ENCODE assay signal across 8 mouse cellular contexts in the genomic region with DNA sequence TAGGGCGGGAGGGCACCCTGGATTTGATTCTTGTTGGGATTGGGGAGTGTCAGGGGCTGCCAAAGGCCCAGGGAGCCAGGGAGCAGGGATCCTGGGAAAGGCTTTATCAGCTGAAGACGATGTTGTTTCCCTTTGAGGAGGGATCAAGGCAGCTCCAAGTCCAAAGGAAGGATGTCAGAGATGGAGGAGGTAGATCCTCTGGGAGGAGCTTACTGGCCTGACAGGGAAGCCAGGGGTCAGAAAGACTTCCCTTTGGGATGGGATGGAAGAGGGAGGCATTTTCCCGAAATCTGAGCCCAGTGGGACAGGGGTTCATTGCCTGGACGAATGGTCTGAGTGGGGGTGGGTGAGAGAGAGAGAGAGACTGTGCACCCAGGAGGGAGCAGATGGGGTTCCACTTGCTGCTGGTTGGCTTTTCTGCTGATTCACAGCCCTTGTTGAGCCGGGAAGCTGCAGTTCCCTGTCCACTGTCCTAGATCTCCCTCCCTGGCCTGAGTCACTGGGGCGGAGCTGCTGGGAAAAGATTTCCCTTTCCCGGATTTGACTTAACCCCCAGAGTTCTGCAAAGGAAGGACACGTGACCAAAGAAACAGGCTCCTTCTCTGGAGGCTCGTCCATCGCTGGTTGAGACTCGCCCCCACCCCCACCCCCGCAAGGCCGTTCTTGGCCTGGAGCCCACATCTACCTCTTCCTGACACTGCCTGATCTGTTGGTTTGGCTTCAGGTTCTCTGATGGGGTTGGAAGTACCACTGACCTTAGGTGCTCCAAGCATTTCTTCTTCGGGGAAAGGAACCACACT. TPM values are rescaled to one million over a fixed set of nuclear protein-coding genes. Genes with fewer than 3 reads are reported as not detected.
DNase-seq lines count a peak whose midpoint lies in the region; ATAC-seq and TF ChIP-seq lines count a peak whose summit lies in the region.

No protein-coding gene starts in this region.

- WGBS in hindbrain, embryonic 16.5 days: 13% methylated on average over 14 of the region's 14 CpGs
- WGBS in liver, embryonic 12.5 days (ENCODE audit: insufficient replicate concordance): 10% methylated on average over 14 of the region's 14 CpGs
- 15% methylated on average over 14 of the region's 14 CpGs for WGBS in neural tube, embryonic 15.5 days

- DNase-seq in frontal cortex, postnatal 10 days (ENCODE audit: low spot score in 2 of 2): no peak
- peak; percentile 84 for DNase-seq in Muller cell, postnatal 12 days (ENCODE audit: inconsistent ontology term)
- DNase-seq in gastrocnemius, adult 2 months: peak; percentile 77
- DNase-seq in layer of hippocampus, postnatal 10 days (ENCODE audit: low spot score in 2 of 2): no peak

- peaks cover 20% of the 10 kb centered on the region for H3K4me1 ChIP-seq in hindbrain, embryonic 16.5 days (ENCODE audit: control insufficient read depth, insufficient read depth, low read depth, low read length)
- peaks cover 70% of the 10 kb centered on the region for H3K4me1 ChIP-seq in liver, embryonic 12.5 days
- peaks cover 36% of the 10 kb centered on the region for H3K4me1 ChIP-seq in neural tube, embryonic 15.5 days

- H3K4me2 ChIP-seq in hindbrain, embryonic 16.5 days (ENCODE audit: low read length): peak overlapping the region; percentile 2
- peak overlapping the region; percentile 44 for H3K4me2 ChIP-seq in liver, embryonic 12.5 days
- peak overlapping the region; percentile 32 for H3K4me2 ChIP-seq in neural tube, embryonic 15.5 days

- H3K27me3 ChIP-seq in hindbrain, embryonic 16.5 days (replicated peaks; ENCODE audit: control insufficient read depth, insufficient read depth, low read length): peaks cover 7% of the 10 kb centered on the region
- 0 out of 2 replicates have a peak, but pooled peaks cover 4% of the 10 kb centered on the region for H3K27me3 ChIP-seq in liver, embryonic 12.5 days (replicated peaks)
- H3K27me3 ChIP-seq in neural tube, embryonic 15.5 days (replicated peaks): no peaks in the 10 kb centered on the region

- H3K9me3 ChIP-seq in hindbrain, embryonic 16.5 days (ENCODE audit: control insufficient read depth, low read length): no peaks in the 10 kb centered on the region
- no peaks in the 10 kb centered on the region for H3K9me3 ChIP-seq in liver, embryonic 12.5 days (replicated peaks)
- H3K9me3 ChIP-seq in neural tube, embryonic 15.5 days (replicated peaks): no peaks in the 10 kb centered on the region

- no peaks in the 10 kb centered on the region for H3K36me3 ChIP-seq in hindbrain, embryonic 16.5 days (ENCODE audit: control insufficient read depth, insufficient read depth, low read length)
- H3K36me3 ChIP-seq in liver, embryonic 12.5 days: peaks cover 26% of the 10 kb centered on the region
- no peaks in the 10 kb centered on the region for H3K36me3 ChIP-seq in neural tube, embryonic 15.5 days

- H3K27ac ChIP-seq in gastrocnemius, adult 2 months: peak overlapping the region; percentile 94
- H3K27ac ChIP-seq in hindbrain, embryonic 16.5 days (ENCODE audit: low read depth, low read length): no peak overlapping the region
- H3K27ac ChIP-seq in liver, embryonic 12.5 days: peak overlapping the region; percentile 32; the same call in 1 of the 2 replicates
- H3K27ac ChIP-seq in neural tube, embryonic 15.5 days (replicated peaks): no peak overlapping the region

- no peak overlapping the region for H3K9ac ChIP-seq in hindbrain, embryonic 16.5 days (ENCODE audit: low read depth, low read length)
- peak overlapping the region; percentile 31; the same call in 1 of the 2 replicates for H3K9ac ChIP-seq in liver, embryonic 12.5 days
- H3K9ac ChIP-seq in neural tube, embryonic 15.5 days (replicated peaks): no peak overlapping the region

- intact Hi-C loops in gastrocnemius, adult 2 months (cut with DNase I): no loop called here

- H3K4me3 ChIP-seq in gastrocnemius, adult 2 months: peak overlapping the region; percentile 94
- no peak overlapping the region for H3K4me3 ChIP-seq in hindbrain, embryonic 16.5 days (ENCODE audit: low read length)
- H3K4me3 ChIP-seq in liver, embryonic 12.5 days: no peak overlapping the region
- H3K4me3 ChIP-seq in neural tube, embryonic 15.5 days (replicated peaks): no peak overlapping the region

- no peak for TF ChIP-seq CTCF in gastrocnemius, adult 2 months (IDR thresholded peaks at IDR 0.05)

- peak; percentile 79 for ATAC-seq in frontal cortex, adult (ENCODE audit: low TSS enrichment)
- no peak; the same call in 1 of the 2 replicates for ATAC-seq in hindbrain, embryonic 16.5 days
- ATAC-seq in liver, embryonic 12.5 days: peak; percentile 27; the same call in 1 of the 2 replicates
- ATAC-seq in neural tube, embryonic 15.5 days (ENCODE audit: low FRiP score): no peak

RNA-seq across cellular contexts. Expression of a gene that starts 5.4 kb away (rescaled TPM):
- total RNA-seq in gastrocnemius, adult 2 months (2021): 10 to 100 TPM; 25.8 to 26.2 TPM
- 15.1 and 18.3 TPM in 2 replicates for polyA plus RNA-seq in hindbrain, embryonic 16.5 days (2015; fragmentation: Nextera tagmentation; extraction: Ambion mirVana)
- 23.0 and 23.4 TPM in 2 replicates for polyA plus RNA-seq in liver, embryonic 12.5 days (2016; fragmentation: Nextera tagmentation; extraction: Ambion mirVana)
- polyA plus RNA-seq in neural tube, embryonic 15.5 days (2015; fragmentation: Nextera tagmentation; extraction: Ambion mirVana): 13.6 and 28.4 TPM in 2 replicates
- 10 to 100 TPM; 12.6 to 13.8 TPM for total RNA-seq in layer of hippocampus, postnatal 10 days (2021)

RNA-seq across cellular contexts. Expression of a gene that starts 26.0 kb away (rescaled TPM):
- not detected for total RNA-seq in gastrocnemius, adult 2 months (2021)
- polyA plus RNA-seq in hindbrain, embryonic 16.5 days (2015; fragmentation: Nextera tagmentation; extraction: Ambion mirVana): 0.30 and 0.41 TPM in 2 replicates
- polyA plus RNA-seq in liver, embryonic 12.5 days (2016; fragmentation: Nextera tagmentation; extraction: Ambion mirVana): 0.37 and 0.39 TPM in 2 replicates
- polyA plus RNA-seq in neural tube, embryonic 15.5 days (2015; fragmentation: Nextera tagmentation; extraction: Ambion mirVana): 0.23 and 0.70 TPM in 2 replicates
- total RNA-seq in layer of hippocampus, postnatal 10 days (2021): under 1 TPM in 1 of 2 experiments, not detected in 1; 0.14 TPM

RNA-seq across cellular contexts. Expression of a gene that starts 34.1 kb away (rescaled TPM):
- under 1 TPM; 0.10 to 0.14 TPM for total RNA-seq in gastrocnemius, adult 2 months (2021)
- polyA plus RNA-seq in hindbrain, embryonic 16.5 days (2015; fragmentation: Nextera tagmentation; extraction: Ambion mirVana): 0.69 and 0.70 TPM in 2 replicates
- polyA plus RNA-seq in liver, embryonic 12.5 days (2016; fragmentation: Nextera tagmentation; extraction: Ambion mirVana): 0.23 and 0.50 TPM in 2 replicates
- polyA plus RNA-seq in neural tube, embryonic 15.5 days (2015; fragmentation: Nextera tagmentation; extraction: Ambion mirVana): 0.44 and 2.6 TPM in 2 replicates
- total RNA-seq in layer of hippocampus, postnatal 10 days (2021): 1 to 10 TPM; 2.5 to 3.5 TPM

RNA-seq across cellular contexts. Expression of a gene that starts 40.9 kb away (rescaled TPM):
- total RNA-seq in gastrocnemius, adult 2 months (2021): 10 to 100 TPM; 20.3 to 21.2 TPM
- 16.4 and 18.7 TPM in 2 replicates for polyA plus RNA-seq in hindbrain, embryonic 16.5 days (2015; fragmentation: Nextera tagmentation; extraction: Ambion mirVana)
- polyA plus RNA-seq in liver, embryonic 12.5 days (2016; fragmentation: Nextera tagmentation; extraction: Ambion mirVana): 19.2 and 22.9 TPM in 2 replicates
- polyA plus RNA-seq in neural tube, embryonic 15.5 days (2015; fragmentation: Nextera tagmentation; extraction: Ambion mirVana): 19.5 and 28.1 TPM in 2 replicates
- total RNA-seq in layer of hippocampus, postnatal 10 days (2021): 10 to 100 TPM; 11.1 to 13.0 TPM

Comparison
In these comparisons a context has a peak if more than half of its experiments do, and no peak if none do; other contexts are left out.
1. ATAC-seq: peak in frontal cortex, adult (single experiment) and liver, embryonic 12.5 days (single experiment); none in hindbrain, embryonic 16.5 days (single experiment) and neural tube, embryonic 15.5 days (single experiment).
2. DNase-seq: peak in Muller cell, postnatal 12 days (single experiment) and gastrocnemius, adult 2 months (single experiment); none in frontal cortex, postnatal 10 days (0 of 2) and layer of hippocampus, postnatal 10 days (0 of 2).
3. H3K27ac ChIP-seq: peak in gastrocnemius, adult 2 months (single experiment) and liver, embryonic 12.5 days (single experiment); none in hindbrain, embryonic 16.5 days (single experiment) and neural tube, embryonic 15.5 days (single experiment).
4. Peak in every context shown above with its lines, with median percentiles within 50 percentile points of each other: H3K4me2 ChIP-seq.